Mouse (Mus musculus) ES-Bruce4 (cell line): ENCODE measurements at regions not wholly inside any gene's neighbourhood (a gene's known extent, or its start where the extent isn't known, plus 50 kb on each side); places are given as distances from the start of the nearest gene placed in this dataset.

Experiments used
- H3K27ac ChIP-seq: 2 replicates; pipeline ENCODE4 v1.5.1; 2012; ENCODE audit warnings: low read length, inconsistent platforms; ENCODE audit not compliant: insufficient read depth
- H3K27me3 ChIP-seq: 2 replicates; pipeline ENCODE4 v1.6.1; 2012; ENCODE audit warnings: mild to moderate bottlenecking, low read length, inconsistent platforms; ENCODE audit not compliant: control insufficient read depth, poor library complexity, insufficient read depth, severe bottlenecking
- H3K36me3 ChIP-seq: 2 replicates; pipeline ENCODE4 v1.6.1; 2012; ENCODE audit warnings: inconsistent platforms, mild to moderate bottlenecking, low read length, moderate library complexity; ENCODE audit not compliant: control insufficient read depth, poor library complexity, insufficient read depth, severe bottlenecking
- H3K4me1 ChIP-seq: one replicate; pipeline ENCODE4 v1.8.1; 2011; ENCODE audit warnings: low read length; ENCODE audit not compliant: control insufficient read depth, insufficient read depth
- H3K4me3 ChIP-seq: 2 replicates; pipeline ENCODE4 v1.5.1; 2011; ENCODE audit warnings: low read depth, mild to moderate bottlenecking, low read length
- H3K9ac ChIP-seq: 2 replicates; pipeline ENCODE4 v1.6.1; 2012; ENCODE audit warnings: low read depth, mild to moderate bottlenecking, inconsistent platforms; ENCODE audit not compliant: poor library complexity, severe bottlenecking
- H3K9me3 ChIP-seq: replicated peaks from 2 replicates; pipeline ENCODE4 v1.6.1; 2012; ENCODE audit warnings: mild to moderate bottlenecking, low read length, inconsistent platforms; ENCODE audit not compliant: control insufficient read depth, poor library complexity, insufficient read depth, severe bottlenecking
- CTCF ChIP-seq: IDR thresholded peaks from one replicate; pipeline ENCODE4 v1.8.1; 2011; ENCODE audit warnings: low read depth, low read length
- EP300 ChIP-seq: IDR thresholded peaks from 2 replicates; pipeline ENCODE4 v1.6.1; 2011; ENCODE audit warnings: low read depth, low read length; ENCODE audit not compliant: insufficient read depth
- POLR2A ChIP-seq: IDR thresholded peaks from one replicate; pipeline ENCODE4 v1.8.1; 2011; ENCODE audit warnings: low read length; ENCODE audit not compliant: insufficient read depth

DNA sequence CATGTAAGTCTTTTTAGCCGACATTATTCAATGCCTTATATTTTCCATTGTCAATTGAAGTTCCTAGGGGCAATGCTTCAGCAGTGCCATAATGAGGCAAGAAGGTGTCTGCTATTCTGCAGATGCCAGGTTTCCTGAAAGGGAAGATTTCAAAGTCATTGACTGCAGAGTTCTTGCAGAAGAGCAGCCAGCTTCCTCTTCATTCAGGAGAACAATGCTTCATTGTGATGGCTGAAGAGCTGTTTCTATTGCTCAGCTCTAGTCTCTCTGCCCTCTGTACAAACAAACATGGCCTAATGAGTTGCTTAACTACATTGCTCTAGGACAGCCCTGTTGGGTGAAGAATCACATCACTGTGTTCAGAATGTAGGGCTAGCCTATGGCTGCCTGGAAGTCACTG, 1111.0 kb upstream of the 2610301B20Rik start:
- no peak overlapping the region for H3K27ac ChIP-seq
- H3K27me3 ChIP-seq, result no peaks in the 10 kb centered on the region
- no peaks in the 10 kb centered on the region for H3K4me1 ChIP-seq
- H3K36me3 ChIP-seq, result no peaks in the 10 kb centered on the region
- H3K4me3 ChIP-seq, result no peak overlapping the region
- H3K9me3 ChIP-seq, result no peaks in the 10 kb centered on the region
- TF ChIP-seq POLR2A (no peak), CTCF (no peak), EP300 (no peak)
- H3K9ac ChIP-seq, result no peak overlapping the region

DNA sequence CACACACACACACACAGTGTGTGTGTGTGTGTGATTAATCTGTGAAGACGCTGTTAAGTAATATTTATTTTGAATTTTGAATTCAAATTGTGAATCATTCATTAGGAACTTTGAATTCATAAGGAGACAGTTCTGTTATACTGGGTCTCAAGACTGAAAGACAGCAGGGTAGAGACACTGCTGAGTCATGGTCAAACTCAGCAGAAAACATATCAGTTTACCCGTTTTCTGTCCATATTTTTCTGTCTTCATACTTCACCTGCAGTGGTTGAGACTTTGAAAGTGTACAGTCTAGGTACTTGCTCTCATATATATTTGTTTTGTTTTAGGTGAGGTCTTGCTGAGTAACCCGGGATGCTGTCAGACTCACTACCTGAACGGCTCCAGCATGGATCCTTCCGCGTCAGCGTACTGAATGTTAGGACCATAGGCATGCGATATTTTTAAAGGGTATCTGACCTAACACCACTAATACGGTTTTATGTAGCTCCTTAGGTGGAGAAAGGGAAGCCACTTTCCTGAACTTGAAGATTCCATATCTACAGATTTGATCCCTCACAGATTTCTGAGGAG, 1104.6 kb upstream of the 2610301B20Rik start:
- H3K4me3 ChIP-seq, result no peak overlapping the region
- H3K36me3 ChIP-seq, result no peaks in the 10 kb centered on the region
- H3K9ac ChIP-seq, result peak overlapping the region; percentile 57; the same call in 1 of the 2 replicates
- TF ChIP-seq CTCF (no peak), POLR2A (no peak), EP300 (no peak)
- H3K9me3 ChIP-seq, result no peaks in the 10 kb centered on the region
- H3K4me1 ChIP-seq, result no peaks in the 10 kb centered on the region
- H3K27me3 ChIP-seq, result no peaks in the 10 kb centered on the region
- no peak overlapping the region for H3K27ac ChIP-seq

DNA sequence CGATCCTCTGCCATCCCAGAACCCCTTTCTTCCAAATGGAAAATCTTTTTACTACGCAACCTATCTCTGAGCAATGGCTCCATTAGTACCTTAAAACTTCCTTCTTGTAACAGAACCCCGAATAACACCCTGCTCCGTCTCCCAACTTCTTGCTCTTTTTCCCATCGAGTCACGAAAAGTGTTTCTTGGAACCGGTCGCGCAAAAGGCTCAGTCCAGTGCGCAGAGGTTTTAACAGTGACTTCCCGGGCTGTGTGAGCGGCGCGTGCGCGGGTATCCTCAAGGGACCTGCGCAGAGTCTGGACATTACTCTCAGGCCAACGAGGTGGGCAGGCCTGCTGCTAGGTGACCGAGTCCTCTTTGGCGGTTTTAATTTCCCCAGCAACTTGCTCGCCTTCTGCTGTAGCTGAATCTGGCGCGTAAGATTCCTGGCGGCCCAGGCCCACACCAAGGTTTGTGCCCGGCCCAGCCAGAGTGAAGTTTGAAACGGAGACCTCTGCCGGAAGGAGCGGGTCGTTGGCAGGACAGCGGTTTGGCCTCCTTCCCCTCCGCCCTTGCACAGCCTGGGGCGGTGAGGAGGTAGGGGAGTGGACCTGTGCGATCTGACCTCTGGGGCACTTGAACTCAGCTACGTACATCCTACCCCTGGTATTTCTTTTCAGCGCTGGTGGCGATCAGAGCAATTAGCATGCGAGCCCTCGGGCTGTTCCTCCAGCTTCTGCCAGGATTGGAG, 1103.8 kb upstream of the 2610301B20Rik start:
- Histone ChIP-seq H3K9me3 (no peaks in the 10 kb centered on the region), H3K4me1 (no peaks in the 10 kb centered on the region), H3K4me3 (peak overlapping the region; percentile 76), H3K9ac (peak overlapping the region; percentile 57), H3K27me3 (no peaks in the 10 kb centered on the region), H3K36me3 (no peaks in the 10 kb centered on the region), H3K27ac (peak overlapping the region; percentile 15; the same call in 1 of the 2 replicates)
- TF ChIP-seq CTCF, result no peak
- peak; percentile 16 for TF ChIP-seq POLR2A

DNA sequence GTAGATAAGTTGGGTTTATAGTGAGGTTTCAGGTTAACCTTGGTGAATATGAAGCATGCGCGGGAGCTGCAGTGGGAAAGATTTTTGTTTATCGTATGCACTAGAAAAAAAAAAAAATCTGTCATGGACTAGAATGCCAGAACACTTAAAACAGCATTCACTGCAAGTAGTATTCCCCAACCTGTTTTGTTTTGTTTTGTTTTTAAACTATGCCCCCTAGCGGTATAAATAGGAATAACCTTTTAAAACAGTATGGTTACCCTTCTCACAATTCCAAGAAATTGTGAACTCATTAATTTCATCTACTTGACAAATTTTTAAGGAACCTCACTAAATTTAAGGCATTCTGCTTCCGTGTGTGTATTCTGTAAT, 1103.2 kb upstream of the 2610301B20Rik start:
- TF ChIP-seq POLR2A, result no peak
- no peak for TF ChIP-seq CTCF
- TF ChIP-seq EP300, result no peak
- Histone ChIP-seq H3K4me1 (no peaks in the 10 kb centered on the region), H3K27me3 (no peaks in the 10 kb centered on the region), H3K36me3 (no peaks in the 10 kb centered on the region), H3K9me3 (no peaks in the 10 kb centered on the region), H3K4me3 (peak overlapping the region; percentile 76), H3K9ac (peak overlapping the region; percentile 57; the same call in 1 of the 2 replicates), H3K27ac (no peak overlapping the region)

DNA sequence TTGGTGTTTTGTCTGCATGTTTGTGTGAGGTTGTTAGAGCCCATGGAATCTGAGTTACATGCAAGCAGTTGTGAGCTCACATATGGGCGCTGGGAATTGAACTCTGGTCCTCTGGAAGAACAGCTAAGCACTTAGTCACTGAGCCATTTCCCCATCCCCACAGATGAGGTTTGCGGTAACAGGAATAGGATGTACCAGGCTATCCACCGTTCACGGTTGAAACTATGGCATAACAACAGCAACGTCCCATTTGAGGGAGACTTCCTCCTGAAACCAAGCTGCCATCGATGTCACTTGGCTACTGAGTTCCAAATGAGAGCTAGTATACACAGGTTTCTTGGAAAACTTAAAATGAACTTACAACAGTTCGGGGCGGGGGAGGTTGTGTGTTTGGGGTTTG, 1095.9 kb upstream of the 2610301B20Rik start:
- Histone ChIP-seq H3K9ac (no peak overlapping the region), H3K27me3 (no peaks in the 10 kb centered on the region), H3K4me1 (no peaks in the 10 kb centered on the region), H3K36me3 (no peaks in the 10 kb centered on the region), H3K9me3 (no peaks in the 10 kb centered on the region), H3K4me3 (no peak overlapping the region), H3K27ac (no peak overlapping the region)
- TF ChIP-seq POLR2A (no peak), CTCF (no peak)

DNA sequence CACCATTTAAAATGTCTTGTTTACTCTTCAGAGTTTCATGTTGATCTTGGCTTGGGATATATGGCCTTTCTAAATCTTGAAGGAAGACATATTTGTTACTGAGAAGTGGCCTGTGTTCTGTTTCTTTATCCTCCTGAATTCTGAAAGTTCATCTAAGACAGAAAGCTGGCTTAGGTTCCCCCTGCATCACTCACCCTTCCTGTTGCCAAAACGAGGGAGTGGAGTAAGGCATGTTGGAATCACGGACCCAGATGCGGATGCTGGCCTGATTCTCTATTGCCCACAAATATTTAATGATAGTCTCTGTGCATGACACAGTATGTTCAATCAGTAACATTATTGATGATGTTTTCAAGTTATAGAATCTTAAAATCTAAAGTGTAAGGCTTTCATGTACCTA, 1094.7 kb upstream of the 2610301B20Rik start:
- H3K36me3 ChIP-seq, result no peaks in the 10 kb centered on the region
- H3K4me3 ChIP-seq, result no peak overlapping the region
- H3K27me3 ChIP-seq, result no peaks in the 10 kb centered on the region
- no peaks in the 10 kb centered on the region for H3K4me1 ChIP-seq
- H3K9ac ChIP-seq, result no peak overlapping the region
- TF ChIP-seq EP300 (no peak), POLR2A (no peak), CTCF (no peak)
- H3K27ac ChIP-seq, result no peak overlapping the region
- H3K9me3 ChIP-seq, result no peaks in the 10 kb centered on the region
